Comparison of ENCODE assay signal across 20 mouse cellular contexts in genomic region chr4:119198105-119198504, GRCm38 (mm10). TPM values are rescaled to one million over a fixed set of nuclear protein-coding genes. Genes with fewer than 3 reads are reported as not detected.
A peak's percentile ranks its signal among the peaks of the same experiment; 100 is the strongest.
DNase-seq lines count a peak whose midpoint lies in the region; ATAC-seq and TF ChIP-seq lines count a peak whose summit lies in the region.
"Had no signal": no experiment of that assay in that cellular context is flagged by ENCODE, and none has a peak within 500 bp of the region (broad histone marks: within the 10 kb centered on the region; RNA-seq: fewer than 3 reads in every experiment).

No protein-coding gene starts in this region.

- H3K4me2 ChIP-seq in embryonic facial prominence, embryonic 14.5 days (ENCODE audit: low read depth, low read length) = no peak overlapping the region
- peak overlapping the region; percentile 75; the same call in 1 of the 2 replicates for H3K4me2 ChIP-seq in hindbrain, embryonic 13.5 days
- H3K4me2 ChIP-seq in midbrain, embryonic 13.5 days (replicated peaks) = peak overlapping the region; percentile 77; the same call in 1 of the 2 replicates
- peak overlapping the region; percentile 34 for H3K4me2 ChIP-seq in myocyte (ENCODE audit: low read depth)
- H3K4me2 ChIP-seq: lung, embryonic 15.5 days had no signal

- H3K79me2 ChIP-seq in myocyte (ENCODE audit: control insufficient read depth, insufficient read depth) = peaks cover 11% of the 10 kb centered on the region

- no peaks in the 10 kb centered on the region for H3K9me3 ChIP-seq in embryonic facial prominence, embryonic 14.5 days (ENCODE audit: control insufficient read depth, low read length)
- H3K9me3 ChIP-seq in embryonic facial prominence, embryonic 10.5 days = no peaks in the 10 kb centered on the region
- no peaks in the 10 kb centered on the region for H3K9me3 ChIP-seq in hindbrain, embryonic 13.5 days
- no peaks in the 10 kb centered on the region for H3K9me3 ChIP-seq in hindbrain, embryonic 10.5 days
- H3K9me3 ChIP-seq in midbrain, embryonic 13.5 days = no peaks in the 10 kb centered on the region
- no peaks in the 10 kb centered on the region for H3K9me3 ChIP-seq in midbrain, embryonic 10.5 days (replicated peaks)
- H3K9me3 ChIP-seq: lung, embryonic 15.5 days had no signal

- H3K27ac ChIP-seq in embryonic facial prominence, embryonic 14.5 days (replicated peaks; ENCODE audit: low read depth, low read length) = no peak overlapping the region
- H3K27ac ChIP-seq in embryonic facial prominence, embryonic 10.5 days (replicated peaks) = no peak overlapping the region
- no peak overlapping the region; the same call in 1 of the 2 replicates for H3K27ac ChIP-seq in hindbrain, embryonic 13.5 days
- no peak overlapping the region for H3K27ac ChIP-seq in hindbrain, embryonic 10.5 days
- no peak overlapping the region for H3K27ac ChIP-seq in midbrain, embryonic 13.5 days
- H3K27ac ChIP-seq in midbrain, embryonic 10.5 days (replicated peaks) = no peak overlapping the region
- H3K27ac ChIP-seq: layer of hippocampus, adult 2 months; lung, embryonic 15.5 days had no signal

- no peak for ATAC-seq in embryonic facial prominence, embryonic 14.5 days (ENCODE audit: low read depth)
- ATAC-seq in hindbrain, embryonic 13.5 days (ENCODE audit: low FRiP score) = no peak
- ATAC-seq in midbrain, embryonic 13.5 days = no peak
- ATAC-seq in granulocyte monocyte progenitor cell, adult 5-6 weeks (replicated peaks; ENCODE audit: poor library complexity, severe bottlenecking) = no peak

- H3K4me1 ChIP-seq in embryonic facial prominence, embryonic 14.5 days (ENCODE audit: control insufficient read depth, insufficient read depth, low read length) = peaks cover 6% of the 10 kb centered on the region
- peaks cover 31% of the 10 kb centered on the region for H3K4me1 ChIP-seq in embryonic facial prominence, embryonic 10.5 days
- peaks cover 29% of the 10 kb centered on the region for H3K4me1 ChIP-seq in hindbrain, embryonic 13.5 days (replicated peaks)
- peaks cover 27% of the 10 kb centered on the region for H3K4me1 ChIP-seq in hindbrain, embryonic 10.5 days (replicated peaks)
- H3K4me1 ChIP-seq in midbrain, embryonic 13.5 days (replicated peaks) = peaks cover 33% of the 10 kb centered on the region
- peaks cover 30% of the 10 kb centered on the region for H3K4me1 ChIP-seq in midbrain, embryonic 10.5 days

- H3ac ChIP-seq in myocyte (ENCODE audit: control insufficient read depth, insufficient read length) = no peak overlapping the region

- 77% methylated on average over 6 of the region's 6 CpGs for WGBS in embryonic facial prominence, embryonic 14.5 days
- 86% methylated on average over 6 of the region's 6 CpGs for WGBS in embryonic facial prominence, embryonic 10.5 days
- WGBS in hindbrain, embryonic 13.5 days = 80% methylated on average over 6 of the region's 6 CpGs
- WGBS in hindbrain, embryonic 10.5 days = 88% methylated on average over 6 of the region's 6 CpGs
- 91% methylated on average over 6 of the region's 6 CpGs for WGBS in midbrain, embryonic 13.5 days
- 90% methylated on average over 6 of the region's 6 CpGs for WGBS in midbrain, embryonic 10.5 days

- no peak overlapping the region for H3K4me3 ChIP-seq in embryonic facial prominence, embryonic 14.5 days (ENCODE audit: low read depth, low read length)
- no peak overlapping the region for H3K4me3 ChIP-seq in embryonic facial prominence, embryonic 10.5 days
- H3K4me3 ChIP-seq in hindbrain, embryonic 13.5 days = no peak overlapping the region
- H3K4me3 ChIP-seq in hindbrain, embryonic 10.5 days = no peak overlapping the region
- H3K4me3 ChIP-seq in midbrain, embryonic 13.5 days (replicated peaks) = no peak overlapping the region
- H3K4me3 ChIP-seq in midbrain, embryonic 10.5 days = no peak overlapping the region
- no peak overlapping the region for H3K4me3 ChIP-seq in myocyte
- H3K4me3 ChIP-seq: layer of hippocampus, adult 2 months; lung, embryonic 15.5 days had no signal

- DNase-seq in embryonic facial prominence, embryonic 14.5 days (ENCODE audit: low spot score) = peak; percentile 67
- no peak for DNase-seq in embryonic facial prominence, embryonic 10.5 days (ENCODE audit: low spot score)
- no peak for DNase-seq in hindbrain, embryonic 10.5 days (ENCODE audit: low spot score)
- no peak for DNase-seq in midbrain, embryonic 10.5 days (ENCODE audit: low spot score)
- DNase-seq: adrenal gland, adult 8-10 months; cerebellum, adult 11 months; gastrocnemius, postnatal 14 days; kidney, adult 18-20 months; kidney, postnatal 10 days; left cerebral cortex, postnatal 4 days; right cerebral cortex, adult 18-20 months; thymus, postnatal 4 days had no signal

- H3K9ac ChIP-seq in embryonic facial prominence, embryonic 14.5 days (ENCODE audit: low read depth, low read length) = no peak overlapping the region
- 0 out of 2 replicates have a peak overlapping the region, but pooled peaks have one; percentile 51 for H3K9ac ChIP-seq in hindbrain, embryonic 13.5 days
- H3K9ac ChIP-seq in midbrain, embryonic 13.5 days (replicated peaks) = no peak overlapping the region
- H3K9ac ChIP-seq: lung, embryonic 15.5 days had no signal

- TF ChIP-seq POLR2A in myocyte (IDR thresholded peaks at IDR 0.05; ENCODE audit: insufficient read length, low read depth) = peak; percentile 38

- H3K36me3 ChIP-seq in embryonic facial prominence, embryonic 14.5 days (ENCODE audit: control insufficient read depth, insufficient read depth, low read length) = peaks cover 42% of the 10 kb centered on the region
- peaks cover 38% of the 10 kb centered on the region for H3K36me3 ChIP-seq in embryonic facial prominence, embryonic 10.5 days (replicated peaks)
- H3K36me3 ChIP-seq in hindbrain, embryonic 13.5 days = peaks cover 19% of the 10 kb centered on the region
- peaks cover 35% of the 10 kb centered on the region for H3K36me3 ChIP-seq in hindbrain, embryonic 10.5 days
- H3K36me3 ChIP-seq in midbrain, embryonic 13.5 days = peaks cover 15% of the 10 kb centered on the region
- peaks cover 31% of the 10 kb centered on the region for H3K36me3 ChIP-seq in midbrain, embryonic 10.5 days
- peaks cover 6% of the 10 kb centered on the region for H3K36me3 ChIP-seq in myocyte (ENCODE audit: control insufficient read depth, insufficient read depth)

- no peaks in the 10 kb centered on the region for H3K27me3 ChIP-seq in embryonic facial prominence, embryonic 14.5 days (replicated peaks; ENCODE audit: control insufficient read depth, insufficient read depth, low read length)
- no peaks in the 10 kb centered on the region for H3K27me3 ChIP-seq in embryonic facial prominence, embryonic 10.5 days (replicated peaks; ENCODE audit: low read depth, poor library complexity, severe bottlenecking)
- H3K27me3 ChIP-seq in hindbrain, embryonic 13.5 days = no peaks in the 10 kb centered on the region
- no peaks in the 10 kb centered on the region for H3K27me3 ChIP-seq in hindbrain, embryonic 10.5 days (ENCODE audit: insufficient read depth, poor library complexity, severe bottlenecking)
- no peaks in the 10 kb centered on the region for H3K27me3 ChIP-seq in midbrain, embryonic 13.5 days
- H3K27me3 ChIP-seq in midbrain, embryonic 10.5 days (ENCODE audit: low read depth, poor library complexity, severe bottlenecking) = no peaks in the 10 kb centered on the region
- no peaks in the 10 kb centered on the region for H3K27me3 ChIP-seq in myocyte (ENCODE audit: control insufficient read depth, insufficient read depth, insufficient read length)
- H3K27me3 ChIP-seq: CH12.LX; lung, embryonic 15.5 days had no signal

RNA-seq across cellular contexts. Expression of gene Svbp, which starts 3.0 kb away (rescaled TPM):
- 243 and 256 TPM in 2 replicates for polyA plus RNA-seq in embryonic facial prominence, embryonic 14.5 days (2014; fragmentation: Nextera tagmentation; extraction: Ambion mirVana)
- 132 and 139 TPM in 2 replicates for polyA plus RNA-seq in embryonic facial prominence, embryonic 10.5 days (2016; fragmentation: Nextera tagmentation; extraction: Ambion mirVana)
- polyA plus RNA-seq in hindbrain, embryonic 13.5 days (2015; fragmentation: Nextera tagmentation; extraction: Ambion mirVana) = 244 and 245 TPM in 2 replicates
- 149 and 182 TPM in 2 replicates for polyA plus RNA-seq in hindbrain, embryonic 10.5 days (2016; fragmentation: Nextera tagmentation; extraction: Ambion mirVana)
- 227 and 237 TPM in 2 replicates for polyA plus RNA-seq in midbrain, embryonic 13.5 days (2015; fragmentation: Nextera tagmentation; extraction: Ambion mirVana)
- polyA plus RNA-seq in midbrain, embryonic 10.5 days (2016; fragmentation: Nextera tagmentation; extraction: Ambion mirVana) = 152 and 156 TPM in 2 replicates
- 241 TPM for polyA plus RNA-seq in myocyte (2012; fragmentation: generic; extraction: Trizol)
- total RNA-seq in granulocyte monocyte progenitor cell, adult 5-6 weeks (2014; fragmentation: Nextera tagmentation) = 15.7 and 54.8 TPM in 2 replicates
- total RNA-seq in granulocyte monocyte progenitor cell, adult 5-6 weeks (2017) = 23.4 and 125 TPM in 2 replicates

RNA-seq across cellular contexts. Expression of gene Ermap, which starts 8.3 kb away (rescaled TPM):
- 2.2 and 2.6 TPM in 2 replicates for polyA plus RNA-seq in embryonic facial prominence, embryonic 14.5 days (2014; fragmentation: Nextera tagmentation; extraction: Ambion mirVana)
- 7.2 and 7.4 TPM in 2 replicates for polyA plus RNA-seq in embryonic facial prominence, embryonic 10.5 days (2016; fragmentation: Nextera tagmentation; extraction: Ambion mirVana)
- polyA plus RNA-seq in hindbrain, embryonic 13.5 days (2015; fragmentation: Nextera tagmentation; extraction: Ambion mirVana) = 1.1 and 1.2 TPM in 2 replicates
- 7.0 and 12.1 TPM in 2 replicates for polyA plus RNA-seq in hindbrain, embryonic 10.5 days (2016; fragmentation: Nextera tagmentation; extraction: Ambion mirVana)
- polyA plus RNA-seq in midbrain, embryonic 13.5 days (2015; fragmentation: Nextera tagmentation; extraction: Ambion mirVana) = 1.5 and 1.7 TPM in 2 replicates
- 8.2 and 9.7 TPM in 2 replicates for polyA plus RNA-seq in midbrain, embryonic 10.5 days (2016; fragmentation: Nextera tagmentation; extraction: Ambion mirVana)
- 0.13 TPM for polyA plus RNA-seq in myocyte (2012; fragmentation: generic; extraction: Trizol)
- total RNA-seq in granulocyte monocyte progenitor cell, adult 5-6 weeks (2014; fragmentation: Nextera tagmentation) = 0.36 and 0.52 TPM in 2 replicates
- 0.26 and 2.4 TPM in 2 replicates for total RNA-seq in granulocyte monocyte progenitor cell, adult 5-6 weeks (2017)
- total RNA-seq: CH12.LX had no signal

RNA-seq across cellular contexts. Expression of gene Tmem269, which starts 19.9 kb away (rescaled TPM):
- 0.21 and 0.26 TPM in 2 replicates for polyA plus RNA-seq in embryonic facial prominence, embryonic 14.5 days (2014; fragmentation: Nextera tagmentation; extraction: Ambion mirVana)
- 0.25 TPM in 1 of 2 replicates, not detected in the other for polyA plus RNA-seq in embryonic facial prominence, embryonic 10.5 days (2016; fragmentation: Nextera tagmentation; extraction: Ambion mirVana)
- polyA plus RNA-seq in hindbrain, embryonic 13.5 days (2015; fragmentation: Nextera tagmentation; extraction: Ambion mirVana) = 0.39 and 0.43 TPM in 2 replicates
- 0.25 TPM in 1 of 2 replicates, not detected in the other for polyA plus RNA-seq in hindbrain, embryonic 10.5 days (2016; fragmentation: Nextera tagmentation; extraction: Ambion mirVana)
- polyA plus RNA-seq in midbrain, embryonic 13.5 days (2015; fragmentation: Nextera tagmentation; extraction: Ambion mirVana) = 0.34 and 0.36 TPM in 2 replicates
- 0.09 TPM in 1 of 2 replicates, not detected in the other for polyA plus RNA-seq in midbrain, embryonic 10.5 days (2016; fragmentation: Nextera tagmentation; extraction: Ambion mirVana)
- polyA plus RNA-seq in myocyte (2012; fragmentation: generic; extraction: Trizol) = 0.07 TPM
- total RNA-seq in granulocyte monocyte progenitor cell, adult 5-6 weeks (2014; fragmentation: Nextera tagmentation) = not detected in 2 replicates
- total RNA-seq in granulocyte monocyte progenitor cell, adult 5-6 weeks (2017) = not detected in 2 replicates
- total RNA-seq: gastrocnemius, postnatal 14 days had no signal
- polyA plus RNA-seq: embryonic facial prominence, embryonic 11.5 days; lung, embryonic 15.5 days had no signal

RNA-seq across cellular contexts. Expression of gene Zfp691, which starts 24.1 kb away (rescaled TPM):
- 4.0 and 5.1 TPM in 2 replicates for polyA plus RNA-seq in embryonic facial prominence, embryonic 14.5 days (2014; fragmentation: Nextera tagmentation; extraction: Ambion mirVana)
- polyA plus RNA-seq in embryonic facial prominence, embryonic 10.5 days (2016; fragmentation: Nextera tagmentation; extraction: Ambion mirVana) = 11.4 and 13.9 TPM in 2 replicates
- 7.4 and 7.6 TPM in 2 replicates for polyA plus RNA-seq in hindbrain, embryonic 13.5 days (2015; fragmentation: Nextera tagmentation; extraction: Ambion mirVana)
- 10.0 and 11.0 TPM in 2 replicates for polyA plus RNA-seq in hindbrain, embryonic 10.5 days (2016; fragmentation: Nextera tagmentation; extraction: Ambion mirVana)
- polyA plus RNA-seq in midbrain, embryonic 13.5 days (2015; fragmentation: Nextera tagmentation; extraction: Ambion mirVana) = 9.9 and 10.3 TPM in 2 replicates
- 13.1 and 13.3 TPM in 2 replicates for polyA plus RNA-seq in midbrain, embryonic 10.5 days (2016; fragmentation: Nextera tagmentation; extraction: Ambion mirVana)
- 7.2 TPM for polyA plus RNA-seq in myocyte (2012; fragmentation: generic; extraction: Trizol)
- total RNA-seq in granulocyte monocyte progenitor cell, adult 5-6 weeks (2014; fragmentation: Nextera tagmentation) = 1.3 and 2.4 TPM in 2 replicates
- total RNA-seq in granulocyte monocyte progenitor cell, adult 5-6 weeks (2017) = 2.4 and 4.5 TPM in 2 replicates

RNA-seq across cellular contexts. Expression of gene AU022252, which starts 34.4 kb away (rescaled TPM):
- polyA plus RNA-seq in embryonic facial prominence, embryonic 14.5 days (2014; fragmentation: Nextera tagmentation; extraction: Ambion mirVana) = 28.1 and 31.4 TPM in 2 replicates
- polyA plus RNA-seq in embryonic facial prominence, embryonic 10.5 days (2016; fragmentation: Nextera tagmentation; extraction: Ambion mirVana) = 40.1 and 40.2 TPM in 2 replicates
- polyA plus RNA-seq in hindbrain, embryonic 13.5 days (2015; fragmentation: Nextera tagmentation; extraction: Ambion mirVana) = 32.5 and 33.4 TPM in 2 replicates
- polyA plus RNA-seq in hindbrain, embryonic 10.5 days (2016; fragmentation: Nextera tagmentation; extraction: Ambion mirVana) = 42.0 and 43.5 TPM in 2 replicates
- polyA plus RNA-seq in midbrain, embryonic 13.5 days (2015; fragmentation: Nextera tagmentation; extraction: Ambion mirVana) = 30.2 and 34.4 TPM in 2 replicates
- polyA plus RNA-seq in midbrain, embryonic 10.5 days (2016; fragmentation: Nextera tagmentation; extraction: Ambion mirVana) = 37.3 and 41.3 TPM in 2 replicates
- polyA plus RNA-seq in myocyte (2012; fragmentation: generic; extraction: Trizol) = 14.5 TPM
- 5.3 and 11.2 TPM in 2 replicates for total RNA-seq in granulocyte monocyte progenitor cell, adult 5-6 weeks (2014; fragmentation: Nextera tagmentation)
- total RNA-seq in granulocyte monocyte progenitor cell, adult 5-6 weeks (2017) = 9.3 and 23.6 TPM in 2 replicates
